Mouse (Mus musculus): ENCODE measurements at regions not wholly inside any gene's neighbourhood (a gene's known extent, or its start where the extent isn't known, plus 50 kb on each side); places are given as distances from the start of the nearest gene placed in this dataset.

DNA sequence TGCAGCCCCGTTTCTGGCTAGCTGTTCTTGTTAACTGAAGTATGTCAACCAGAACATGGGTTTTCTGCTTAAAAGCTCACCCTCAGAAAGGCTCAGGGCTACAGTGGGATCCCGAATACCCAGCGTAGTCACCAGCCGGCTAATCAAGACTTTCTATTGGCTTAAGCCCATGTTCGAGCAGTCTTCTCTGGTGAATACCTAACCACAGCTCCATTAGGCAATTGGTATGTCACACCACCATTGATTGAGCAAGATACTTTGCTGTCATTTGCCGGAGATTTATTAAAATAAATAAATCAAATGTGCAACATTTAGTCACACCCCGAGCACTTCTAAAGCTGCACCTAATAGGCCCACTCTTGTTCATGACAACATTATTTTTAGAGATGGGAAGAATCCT is 162.5 kb downstream of the Cog6 start:
- Histone ChIP-seq H3K27me3 (ENCODE audit: low read depth, poor library complexity, severe bottlenecking) (no peaks in the 10 kb centered on the region), H3K36me3 (no peaks in the 10 kb centered on the region), H3K27ac (replicated peaks) (no peak overlapping the region), H3K4me3 (no peak overlapping the region), H3K9me3 (replicated peaks) (no peaks in the 10 kb centered on the region), H3K4me1 (peaks cover 3% of the 10 kb centered on the region; the same call in 1 of the 2 replicates)
- 94% methylated on average over 7 of the region's 7 CpGs for WGBS
- no peak for DNase-seq (ENCODE audit: low spot score)

DNA sequence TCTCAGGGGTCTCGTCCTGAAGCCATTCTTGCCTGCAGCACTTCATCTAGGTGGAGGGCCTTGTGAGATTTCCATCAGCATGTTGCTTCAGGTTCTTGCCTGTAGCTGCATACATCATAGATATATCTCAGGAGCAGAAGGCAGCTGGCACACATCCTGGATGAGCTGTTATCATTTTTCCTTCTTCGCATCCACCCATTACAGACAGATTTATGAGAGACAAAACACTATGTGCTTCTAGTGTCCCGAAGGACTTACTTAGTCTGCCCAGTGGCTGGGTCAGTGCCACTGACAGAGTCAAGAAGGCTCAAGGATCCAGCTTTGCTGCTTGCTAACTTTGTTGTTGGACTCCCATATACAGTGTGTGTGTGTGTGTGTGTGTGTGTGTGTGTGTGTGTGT is 163.9 kb downstream of the Cog6 start:
- Histone ChIP-seq H3K4me3 (no peak overlapping the region), H3K9me3 (replicated peaks) (no peaks in the 10 kb centered on the region), H3K4me1 (peaks cover 3% of the 10 kb centered on the region; the same call in 1 of the 2 replicates), H3K27ac (replicated peaks) (no peak overlapping the region), H3K36me3 (no peaks in the 10 kb centered on the region), H3K27me3 (ENCODE audit: low read depth, poor library complexity, severe bottlenecking) (no peaks in the 10 kb centered on the region)
- DNase-seq (ENCODE audit: low spot score) = no peak
- WGBS = 90% methylated on average over 3 of the region's 3 CpGs

DNA sequence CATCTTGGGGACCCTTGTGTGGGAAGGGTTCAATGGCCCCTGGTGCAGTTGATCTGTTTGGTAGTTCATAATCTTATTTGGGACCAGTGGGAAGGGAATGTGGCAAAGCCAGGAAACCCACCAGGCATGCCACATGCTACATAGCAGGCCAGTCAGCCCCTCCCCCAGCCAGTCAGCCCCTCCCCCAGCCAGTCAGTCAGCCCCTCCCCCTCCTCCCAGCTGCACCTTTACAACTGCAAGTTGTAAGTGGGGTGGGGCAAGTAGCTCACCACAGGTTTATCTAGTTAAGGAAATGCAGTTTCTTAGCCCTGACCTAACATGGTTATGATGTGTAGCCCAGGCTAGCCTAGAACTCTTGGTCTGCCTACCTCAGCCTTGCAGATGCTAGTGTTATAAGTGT is 171.9 kb downstream of the Cog6 start:
- Histone ChIP-seq H3K9me3 (replicated peaks) (no peaks in the 10 kb centered on the region), H3K27ac (replicated peaks) (no peak overlapping the region), H3K27me3 (ENCODE audit: low read depth, poor library complexity, severe bottlenecking) (peaks cover 16% of the 10 kb centered on the region), H3K4me1 (peaks cover 8% of the 10 kb centered on the region; the same call in 1 of the 2 replicates), H3K4me3 (no peak overlapping the region), H3K36me3 (no peaks in the 10 kb centered on the region)
- DNase-seq (ENCODE audit: low spot score) = no peak

DNA sequence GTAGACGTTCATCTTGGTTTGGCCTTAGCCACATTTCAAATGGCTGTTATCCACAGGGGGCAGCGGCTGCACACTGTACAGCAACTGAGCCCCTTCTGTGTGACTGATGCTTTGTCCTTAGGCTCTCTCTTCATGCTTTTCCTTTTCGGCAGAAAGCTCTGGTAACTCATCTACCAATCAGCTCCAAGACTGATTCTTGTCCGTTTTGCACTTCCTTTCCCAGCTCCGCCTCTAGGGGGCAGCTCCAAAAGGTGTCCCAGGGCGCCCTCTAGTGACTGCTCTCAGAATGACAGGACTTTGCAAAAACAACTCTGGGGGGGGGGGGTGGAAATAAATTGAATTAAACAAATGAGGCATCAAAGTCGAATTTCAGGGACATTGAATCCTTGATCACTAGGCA is 173.0 kb downstream of the Cog6 start:
- WGBS = 36% methylated on average over 7 of the region's 7 CpGs

DNA sequence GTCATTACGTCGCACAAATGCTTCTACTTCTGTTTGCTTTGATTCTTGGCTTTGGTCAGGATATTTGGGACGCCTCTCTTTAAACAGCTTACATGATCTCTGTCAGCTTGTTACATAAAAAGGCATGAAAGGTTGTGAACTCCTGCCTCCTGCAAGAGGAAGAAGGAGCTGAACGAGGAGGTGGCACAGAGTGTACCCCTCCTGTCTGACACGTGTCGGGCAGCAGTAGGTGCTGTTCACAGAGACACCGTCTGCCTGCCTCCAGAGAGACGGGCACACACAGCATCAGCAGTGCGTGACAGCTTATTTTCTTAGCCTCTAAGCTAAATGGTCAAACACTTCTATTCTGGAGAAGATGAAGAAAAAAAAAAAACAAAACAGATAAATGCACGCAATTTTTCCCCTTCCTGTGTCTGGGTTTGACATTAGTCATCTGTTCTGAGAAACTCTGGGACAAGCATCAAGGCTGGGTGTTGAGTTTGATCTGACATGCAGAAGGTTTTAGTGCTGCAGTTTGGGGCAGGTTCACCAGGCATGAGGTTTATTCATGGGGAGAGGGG is 174.1 kb downstream of the Cog6 start:
- DNase-seq (ENCODE audit: low spot score) = no peak
- Histone ChIP-seq H3K36me3 (no peaks in the 10 kb centered on the region), H3K27ac (replicated peaks) (no peak overlapping the region), H3K4me1 (peaks cover 21% of the 10 kb centered on the region), H3K9me3 (replicated peaks) (no peaks in the 10 kb centered on the region), H3K4me3 (no peak overlapping the region), H3K27me3 (ENCODE audit: low read depth, poor library complexity, severe bottlenecking) (peaks cover 23% of the 10 kb centered on the region)
- 80% methylated on average over 10 of the region's 10 CpGs for WGBS

More for the DNA sequence above, 173.0 kb downstream of the Cog6 start:
- H3K27me3 ChIP-seq (ENCODE audit: low read depth, poor library complexity, severe bottlenecking) = peaks cover 23% of the 10 kb centered on the region
- H3K27ac ChIP-seq (replicated peaks) = no peak overlapping the region
- peak; percentile 72 for DNase-seq (ENCODE audit: low spot score)
- H3K4me1 ChIP-seq = peaks cover 10% of the 10 kb centered on the region
- no peaks in the 10 kb centered on the region for H3K36me3 ChIP-seq
- H3K9me3 ChIP-seq (replicated peaks) = no peaks in the 10 kb centered on the region
- H3K4me3 ChIP-seq = no peak overlapping the region

DNA sequence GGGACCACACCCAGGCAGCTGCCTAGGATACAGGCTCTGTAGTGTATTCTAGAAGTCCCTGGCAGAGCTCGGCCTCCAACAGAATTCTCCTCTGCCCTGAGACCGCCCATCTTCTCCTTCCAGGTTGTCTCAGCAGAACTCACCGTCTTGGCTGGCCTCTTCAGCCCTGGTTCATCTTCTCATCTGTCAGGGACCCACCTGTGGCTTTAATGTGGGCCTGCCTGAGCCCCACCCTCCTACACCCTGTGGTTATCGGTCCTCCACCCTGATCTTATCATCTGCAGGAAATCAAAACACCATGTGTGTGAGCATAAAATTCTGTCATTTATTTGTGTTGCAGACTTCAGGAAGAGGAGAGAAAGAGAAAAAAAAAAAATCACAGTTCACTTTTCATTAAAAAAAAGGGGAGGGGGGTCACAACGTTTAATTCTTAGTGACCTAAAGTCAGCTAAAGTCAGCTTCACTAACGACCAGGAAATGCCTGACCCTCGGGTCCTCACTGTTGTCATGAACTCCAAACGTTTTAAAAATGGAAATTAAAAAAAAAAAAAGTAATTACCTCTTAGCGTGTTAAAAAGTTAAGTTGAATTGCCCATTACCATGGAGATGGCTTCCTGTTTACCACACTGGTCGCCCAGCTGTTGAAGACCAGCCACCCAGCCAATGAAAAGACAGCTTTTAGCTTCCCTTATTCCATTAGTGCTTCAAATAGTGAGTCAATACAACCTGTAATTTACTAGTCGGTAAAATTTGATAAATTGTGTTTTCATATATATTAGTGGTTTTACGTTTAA is 176.7 kb downstream of the Cog6 start:
- Histone ChIP-seq H3K27ac (replicated peaks) (no peak overlapping the region), H3K4me1 (peaks cover 41% of the 10 kb centered on the region), H3K4me3 (no peak overlapping the region), H3K36me3 (no peaks in the 10 kb centered on the region), H3K27me3 (ENCODE audit: low read depth, poor library complexity, severe bottlenecking) (peaks cover 23% of the 10 kb centered on the region), H3K9me3 (replicated peaks) (no peaks in the 10 kb centered on the region)
- WGBS = 71% methylated on average over 12 of the region's 12 CpGs
- DNase-seq (ENCODE audit: low spot score) = no peak

DNA sequence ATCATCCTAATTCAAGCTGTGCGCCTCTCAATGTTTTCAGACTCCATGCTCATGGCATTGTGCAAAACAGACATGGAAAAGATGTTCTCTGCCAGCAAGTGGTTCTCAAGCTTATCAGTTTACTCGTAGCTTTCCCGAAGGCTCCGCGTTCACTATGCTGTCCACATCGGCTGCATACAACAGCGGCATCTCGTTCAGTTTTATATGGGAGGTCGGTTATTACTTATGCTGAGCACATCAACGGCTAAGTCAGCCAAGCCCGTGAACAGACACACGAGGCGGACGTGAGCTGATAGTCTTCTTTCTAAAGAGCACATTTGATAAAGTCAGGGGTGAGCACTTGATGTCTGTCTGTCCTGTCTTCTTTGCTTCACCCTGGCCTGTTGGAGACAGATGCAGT is 179.0 kb downstream of the Cog6 start:
- H3K27me3 ChIP-seq (ENCODE audit: low read depth, poor library complexity, severe bottlenecking) = peaks cover 23% of the 10 kb centered on the region
- no peaks in the 10 kb centered on the region for H3K9me3 ChIP-seq (replicated peaks)
- WGBS = 81% methylated on average over 14 of the region's 14 CpGs
- H3K36me3 ChIP-seq = no peaks in the 10 kb centered on the region
- H3K4me1 ChIP-seq = peaks cover 37% of the 10 kb centered on the region
- no peak overlapping the region for H3K4me3 ChIP-seq
- peak overlapping the region; percentile 29; the same call in 1 of the 2 replicates for H3K27ac ChIP-seq (replicated peaks)
- DNase-seq (ENCODE audit: low spot score) = no peak

DNA sequence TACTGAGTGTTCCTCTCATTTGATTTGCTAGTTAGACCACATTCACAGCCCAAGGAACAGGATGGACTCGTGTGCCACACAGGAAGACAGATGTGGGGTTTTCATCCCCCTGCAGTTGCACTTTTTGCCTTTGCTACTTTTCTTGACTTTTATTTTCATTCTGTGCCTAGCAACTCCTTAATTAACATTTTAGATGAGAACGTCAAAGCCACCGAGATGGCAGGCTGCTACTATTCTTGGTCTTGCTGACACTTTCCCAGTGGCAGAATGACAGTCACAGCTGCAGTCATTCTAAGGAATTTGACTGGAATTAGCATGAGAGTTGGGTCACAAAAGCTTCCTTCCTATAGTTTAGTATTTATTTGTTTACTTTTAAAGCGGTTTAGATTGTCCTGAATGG is 179.5 kb downstream of the Cog6 start:
- WGBS = 30% methylated on average over 4 of the region's 4 CpGs
- no peak overlapping the region for H3K4me3 ChIP-seq
- DNase-seq (ENCODE audit: low spot score) = no peak

DNA sequence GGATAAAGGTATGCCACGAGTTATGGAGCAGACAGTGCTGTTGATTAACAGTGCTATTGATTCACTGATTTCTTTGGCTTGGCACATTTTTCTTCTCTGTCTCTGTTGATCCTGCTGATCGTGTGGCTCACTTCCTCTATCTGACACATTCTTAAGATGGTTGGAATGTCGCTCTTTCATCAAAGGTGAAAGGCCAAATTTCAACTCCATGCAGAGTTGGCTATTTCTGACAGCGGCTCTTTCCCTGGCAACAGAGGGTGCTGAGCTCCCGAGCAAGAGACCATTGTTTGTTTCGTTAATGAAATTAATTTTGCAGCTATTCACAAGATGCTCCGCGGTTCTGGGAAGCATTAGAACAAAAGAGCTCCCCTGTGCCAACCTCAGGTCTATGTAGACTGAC is 180.3 kb downstream of the Cog6 start:
- Histone ChIP-seq H3K36me3 (no peaks in the 10 kb centered on the region), H3K4me3 (no peak overlapping the region; the same call in 1 of the 2 replicates), H3K4me1 (peaks cover 37% of the 10 kb centered on the region), H3K9me3 (replicated peaks) (no peaks in the 10 kb centered on the region), H3K27ac (replicated peaks) (no peak overlapping the region), H3K27me3 (ENCODE audit: low read depth, poor library complexity, severe bottlenecking) (peaks cover 15% of the 10 kb centered on the region)
- 16% methylated on average over 8 of the region's 8 CpGs for WGBS
- DNase-seq (ENCODE audit: low spot score) = no peak

More for the DNA sequence above, 179.5 kb downstream of the Cog6 start:
- Histone ChIP-seq H3K36me3 (no peaks in the 10 kb centered on the region), H3K27ac (replicated peaks) (no peak overlapping the region), H3K27me3 (ENCODE audit: low read depth, poor library complexity, severe bottlenecking) (peaks cover 22% of the 10 kb centered on the region), H3K4me1 (peaks cover 37% of the 10 kb centered on the region), H3K9me3 (replicated peaks) (no peaks in the 10 kb centered on the region)

DNA sequence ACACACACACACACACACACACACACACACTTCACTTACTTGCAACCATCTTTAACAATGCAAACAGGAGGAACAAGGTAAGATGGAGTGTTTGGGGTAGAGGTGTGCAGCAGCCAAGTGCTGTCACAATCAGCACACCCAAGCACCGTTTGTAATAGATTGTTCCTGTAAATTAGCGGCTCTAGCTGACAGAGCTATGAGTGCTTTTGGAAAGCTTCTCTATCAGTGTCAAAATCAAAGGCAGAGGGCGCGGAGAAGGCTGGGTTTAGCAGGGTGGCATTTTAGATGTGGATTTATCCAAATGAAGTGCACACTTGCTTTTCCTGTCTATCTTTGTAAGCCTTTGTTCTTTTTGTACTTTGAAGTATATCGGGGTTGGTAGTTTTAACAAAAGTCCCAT is 184.6 kb downstream of the Cog6 start:
- H3K4me3 ChIP-seq = no peak overlapping the region
- 88% methylated on average over 5 of the region's 5 CpGs for WGBS

DNA sequence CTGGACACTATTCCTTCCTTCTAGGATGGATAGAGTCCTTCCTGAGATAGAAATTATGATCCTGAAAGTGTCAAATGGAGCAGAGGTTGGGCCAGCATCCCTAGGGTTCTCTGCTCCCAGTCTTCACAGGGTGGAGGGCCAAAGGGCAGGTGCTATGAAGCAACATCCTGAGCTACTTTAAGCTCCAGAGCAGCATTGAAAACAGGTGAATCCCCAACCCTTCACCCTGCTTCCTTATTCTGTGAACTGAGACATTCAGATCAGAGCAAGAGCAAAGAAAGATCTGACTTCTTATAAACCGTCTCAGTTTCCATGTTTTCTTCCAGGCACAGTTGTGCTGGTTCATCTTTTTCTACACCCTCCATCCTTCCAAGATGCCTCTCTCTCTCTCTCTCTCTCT is 185.1 kb downstream of the Cog6 start:
- Histone ChIP-seq H3K4me1 (peaks cover 15% of the 10 kb centered on the region), H3K36me3 (no peaks in the 10 kb centered on the region), H3K27me3 (ENCODE audit: low read depth, poor library complexity, severe bottlenecking) (no peaks in the 10 kb centered on the region), H3K27ac (replicated peaks) (no peak overlapping the region), H3K4me3 (no peak overlapping the region), H3K9me3 (replicated peaks) (no peaks in the 10 kb centered on the region)
- DNase-seq (ENCODE audit: low spot score) = no peak
- 87% methylated on average over 1 of the region's 1 CpGs for WGBS

More for the DNA sequence above, 184.6 kb downstream of the Cog6 start:
- H3K27me3 ChIP-seq (ENCODE audit: low read depth, poor library complexity, severe bottlenecking) = no peaks in the 10 kb centered on the region
- H3K9me3 ChIP-seq (replicated peaks) = no peaks in the 10 kb centered on the region
- DNase-seq (ENCODE audit: low spot score) = no peak
- H3K4me1 ChIP-seq = peaks cover 19% of the 10 kb centered on the region
- no peaks in the 10 kb centered on the region for H3K36me3 ChIP-seq
- no peak overlapping the region for H3K27ac ChIP-seq (replicated peaks)

DNA sequence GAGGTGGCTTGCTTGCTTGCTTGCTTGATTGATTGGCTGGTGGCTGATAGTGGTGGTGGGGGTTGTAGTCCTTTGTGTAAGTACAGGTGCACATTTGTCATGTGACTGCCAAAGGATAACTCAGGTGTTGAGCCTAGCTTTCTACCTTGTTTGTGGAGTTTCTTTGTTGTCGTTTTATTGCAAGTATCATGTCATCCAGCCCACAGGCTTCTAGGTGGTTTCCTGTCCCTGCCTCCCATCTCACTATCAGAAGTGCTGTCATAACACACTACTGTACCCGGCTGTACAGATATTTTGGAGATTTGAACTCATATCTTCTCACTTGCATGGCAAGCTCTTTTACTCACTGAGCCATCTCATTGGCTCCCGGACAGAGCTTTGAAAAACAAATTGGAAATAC is 186.9 kb downstream of the Cog6 start:
- H3K27me3 ChIP-seq (ENCODE audit: low read depth, poor library complexity, severe bottlenecking) = no peaks in the 10 kb centered on the region
- no peak overlapping the region for H3K27ac ChIP-seq (replicated peaks)
- H3K36me3 ChIP-seq = no peaks in the 10 kb centered on the region
- H3K9me3 ChIP-seq (replicated peaks) = no peaks in the 10 kb centered on the region
- no peak overlapping the region for H3K4me3 ChIP-seq
- DNase-seq (ENCODE audit: low spot score) = no peak
- 94% methylated on average over 3 of the region's 3 CpGs for WGBS
- 0 out of 2 replicates have a peak, but pooled peaks cover 4% of the 10 kb centered on the region for H3K4me1 ChIP-seq

DNA sequence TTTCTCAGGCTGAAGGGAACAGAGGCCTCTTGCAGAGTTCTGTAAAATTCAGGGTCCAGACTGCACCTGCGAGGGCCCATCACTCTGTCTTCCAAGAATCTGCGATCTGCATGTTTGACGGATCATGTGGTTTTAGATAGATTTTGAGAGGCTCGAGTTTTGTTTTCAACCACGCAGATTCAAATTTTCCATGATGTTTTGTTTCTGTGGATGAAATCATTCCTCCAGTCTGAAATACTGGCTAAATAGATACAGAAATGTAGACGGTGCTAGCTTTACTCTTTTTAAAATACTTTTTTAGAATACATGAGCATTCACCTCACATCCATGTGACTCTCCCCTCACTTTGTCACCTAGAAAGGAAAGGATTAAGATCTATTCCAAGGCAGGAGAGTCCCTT is 188.0 kb downstream of the Cog6 start:
- Histone ChIP-seq H3K4me3 (no peak overlapping the region), H3K27me3 (ENCODE audit: low read depth, poor library complexity, severe bottlenecking) (no peaks in the 10 kb centered on the region), H3K36me3 (no peaks in the 10 kb centered on the region), H3K9me3 (replicated peaks) (no peaks in the 10 kb centered on the region), H3K27ac (replicated peaks) (no peak overlapping the region), H3K4me1 (0 out of 2 replicates have a peak, but pooled peaks cover 3% of the 10 kb centered on the region)
- 94% methylated on average over 6 of the region's 6 CpGs for WGBS
- DNase-seq (ENCODE audit: low spot score) = no peak

All from midbrain, embryonic 10.5 days (tissue).